Mouse (Mus musculus) left cerebral cortex, adult 18-20 months (tissue): ENCODE measurements at regions not wholly inside any gene's neighbourhood (a gene's known extent, or its start where the extent isn't known, plus 50 kb on each side); places are given as distances from the start of the nearest gene placed in this dataset.
"Not testable (repeated sequence)": the region's sequence is repeated elsewhere in the genome, so short reads cannot be mapped to it uniquely, and the experiment has no call there.

Source experiments
- DNase-seq, 2 experiments: peaks; one replicate each; pipeline ENCODE4 v3.0.0; 2021 to 2022; ENCODE audit warnings: low spot score in 2 of 2, mixed read lengths in 1 of 2

- not testable (repeated sequence) for DNase-seq
Measured at GRCm38 (mm10) chr12:107208826-107209225, 279.6 kb upstream of the 3110018I06Rik start.

- DNase-seq, result no peak
Measured at GRCm38 (mm10) chr12:107212826-107213225, 275.6 kb upstream of the 3110018I06Rik start.

GRCm38 (mm10) chr12:107216119-107216518 lies 272.3 kb upstream of the 3110018I06Rik start:
- DNase-seq, result no peak

DNA sequence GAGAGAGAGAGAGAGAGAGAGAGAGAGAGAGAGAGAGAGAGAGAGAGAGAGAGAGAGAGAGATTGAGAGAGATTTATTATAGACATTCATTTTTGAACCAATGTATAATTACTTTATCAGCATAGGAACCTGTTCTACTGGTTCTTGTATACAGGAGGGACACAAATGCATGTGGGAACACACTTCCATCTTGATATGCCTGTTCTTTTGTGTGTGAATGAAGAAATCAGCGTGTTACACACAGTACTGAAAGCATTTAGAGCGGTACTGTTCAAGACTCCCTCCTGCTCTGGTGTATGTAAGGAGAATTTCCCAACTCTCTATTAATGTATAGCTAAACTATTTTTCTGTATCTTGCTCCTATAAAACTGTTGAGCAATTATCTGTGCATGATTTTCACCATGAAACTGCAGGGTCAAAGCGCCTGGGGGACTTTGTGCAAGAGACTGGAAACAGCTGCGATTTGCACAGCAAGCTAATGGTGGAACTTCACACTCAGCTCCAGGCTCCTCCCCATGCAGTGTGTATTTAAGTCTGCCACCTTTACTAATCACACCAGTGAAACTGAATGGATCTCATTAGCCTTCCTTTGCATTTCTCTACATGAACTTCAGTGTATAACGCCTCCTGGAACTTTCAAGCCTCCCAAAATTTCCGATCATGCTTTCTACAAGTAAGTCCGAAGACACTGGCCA lies 267.0 kb upstream of the 3110018I06Rik start:
- no peak for DNase-seq

DNA sequence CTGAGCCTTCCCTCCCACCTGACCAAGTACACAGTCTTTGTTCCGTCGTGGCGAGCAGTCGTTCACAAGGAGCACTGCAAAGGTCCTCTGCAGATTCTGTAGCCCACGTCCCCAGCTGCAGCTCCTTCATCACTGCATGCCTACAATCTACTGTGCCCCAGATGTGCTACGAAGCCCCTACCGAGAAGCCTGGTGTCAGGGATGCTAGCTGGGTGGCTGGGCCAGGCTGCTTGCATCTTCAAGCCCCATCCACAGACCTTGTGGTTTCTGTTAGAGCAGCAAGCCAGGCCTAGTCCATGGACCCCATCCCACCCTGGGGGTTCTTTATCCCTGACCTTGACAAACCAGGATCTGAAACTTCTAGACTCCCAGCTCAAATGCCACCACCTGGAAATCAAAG lies 266.3 kb upstream of the 3110018I06Rik start:
- DNase-seq, result no peak

- DNase-seq, result no peak
Measured at GRCm38 (mm10) chr12:107230097-107230496, 258.3 kb upstream of the 3110018I06Rik start.

DNA sequence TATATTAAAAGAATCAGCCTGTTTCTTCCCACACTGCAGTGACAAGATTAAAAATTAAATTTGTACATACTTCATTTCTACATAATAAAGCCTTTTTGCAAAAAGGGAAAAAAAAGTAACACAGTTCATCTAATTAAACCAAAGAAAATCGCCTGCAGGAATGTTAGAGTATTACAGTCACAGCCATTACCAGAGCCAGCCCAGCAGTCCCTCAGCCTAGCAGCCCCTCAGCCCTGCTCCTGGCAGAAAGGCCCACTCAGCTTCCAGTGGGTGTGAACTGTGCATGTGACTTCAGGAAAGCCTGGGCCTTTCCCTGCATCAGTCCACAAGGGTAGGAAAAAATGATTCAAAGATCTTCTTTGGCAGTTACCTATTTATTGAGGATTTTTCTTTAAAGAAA lies 256.8 kb upstream of the 3110018I06Rik start:
- no peak for DNase-seq

DNA sequence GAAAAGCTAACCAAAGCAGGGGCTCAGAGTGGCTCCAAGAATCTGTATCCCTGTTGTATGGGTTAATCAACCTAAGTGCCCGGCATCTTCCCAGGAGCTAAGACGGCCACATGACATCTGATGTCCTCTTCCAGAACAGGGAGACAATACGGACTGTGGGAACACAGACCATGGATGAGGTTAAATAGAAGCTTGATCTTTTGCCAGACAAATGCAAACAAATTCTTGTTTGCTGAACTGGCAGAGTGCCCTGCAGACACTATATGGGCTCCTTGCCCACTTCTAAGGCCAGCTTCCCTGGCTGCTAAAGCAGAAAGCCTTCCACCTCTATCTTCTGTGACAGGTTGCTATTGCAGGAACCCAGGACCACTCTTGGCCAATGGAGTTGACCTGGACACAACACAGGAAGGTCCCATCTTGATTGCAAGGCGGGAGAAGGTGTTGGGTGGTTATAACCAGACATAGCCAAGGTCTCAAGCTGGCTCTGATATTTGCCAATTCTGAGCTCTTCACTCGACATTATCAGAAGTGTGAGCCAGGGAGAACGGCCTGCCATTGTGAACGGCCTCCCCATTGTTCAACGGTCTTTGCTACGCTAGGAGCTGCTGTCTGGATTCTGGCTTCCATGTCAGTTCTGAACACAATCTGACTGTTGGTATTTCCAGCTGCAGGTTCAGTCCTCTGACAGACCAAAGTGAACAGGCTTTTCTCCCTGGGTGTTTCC lies 237.5 kb upstream of the 3110018I06Rik start:
- no peak for DNase-seq

DNA sequence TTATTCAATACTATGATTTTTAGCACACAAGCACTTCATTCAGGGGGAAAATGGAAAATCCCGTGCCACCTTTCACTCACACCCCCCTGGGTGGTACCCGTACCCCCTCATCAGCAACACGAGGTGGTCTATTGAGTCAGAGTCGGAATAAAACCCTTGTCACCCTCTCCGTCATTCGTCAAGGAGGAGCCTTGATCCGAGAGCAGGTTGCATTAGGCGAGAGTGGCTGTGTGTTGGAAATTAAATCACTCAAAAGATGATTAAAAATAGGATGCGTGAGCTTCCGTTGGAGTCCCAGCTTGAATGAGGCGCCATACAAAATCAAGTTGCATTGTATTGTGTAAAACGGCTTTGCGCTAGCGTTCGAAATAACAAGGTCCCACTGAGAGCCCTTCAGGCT lies 236.5 kb upstream of the 3110018I06Rik start:
- no peak for DNase-seq

- DNase-seq, result no peak
Measured at GRCm38 (mm10) chr12:107262076-107262475, 226.4 kb upstream of the 3110018I06Rik start.

- no peak for DNase-seq
Measured at GRCm38 (mm10) chr12:107262516-107262915, 225.9 kb upstream of the 3110018I06Rik start.

- DNase-seq, result no peak
Measured at GRCm38 (mm10) chr12:107266696-107267095, 221.7 kb upstream of the 3110018I06Rik start.

DNA sequence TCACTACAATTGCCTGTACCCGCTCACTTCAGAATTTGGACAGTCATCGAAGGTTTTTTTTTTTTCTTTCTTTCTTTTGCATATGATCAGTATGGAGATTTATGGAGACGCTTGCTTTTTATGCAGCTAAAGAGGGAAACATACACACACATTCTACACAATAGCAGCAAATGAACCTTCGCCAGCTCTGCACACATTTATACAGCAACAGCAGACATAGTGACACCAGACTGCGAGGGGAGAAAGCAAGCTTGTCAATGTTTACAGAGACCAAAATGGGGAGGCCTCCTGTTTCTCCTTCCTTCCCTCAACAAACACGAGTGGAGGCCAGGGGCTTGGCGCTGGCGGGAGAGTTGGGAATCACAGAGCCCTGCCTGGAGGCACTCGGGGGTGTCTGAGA lies 202.8 kb upstream of the 3110018I06Rik start:
- DNase-seq, result no peak

DNA sequence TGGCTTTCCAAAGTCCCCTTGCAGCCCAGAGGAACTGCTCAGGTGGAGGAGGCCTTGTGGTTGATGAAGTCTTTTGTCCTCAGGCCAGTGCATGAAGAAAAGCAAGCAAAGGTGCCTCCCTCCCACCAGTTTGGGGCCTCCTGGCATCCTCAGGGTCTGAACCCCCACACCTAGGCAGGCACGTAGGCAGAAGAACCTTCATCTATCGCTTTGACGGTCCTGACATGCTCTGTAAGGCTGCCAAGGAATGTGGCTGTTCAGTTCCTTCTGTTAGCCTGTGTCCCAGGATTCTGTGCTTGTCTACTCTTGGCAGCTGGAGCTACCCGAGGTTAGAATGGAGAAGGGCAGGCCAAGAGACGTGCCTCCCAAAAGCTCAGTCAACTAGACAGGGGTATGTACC lies 197.1 kb upstream of the 3110018I06Rik start:
- no peak for DNase-seq

GRCm38 (mm10) chr12:107307094-107307740 lies 181.2 kb upstream of the 3110018I06Rik start:
- DNase-seq, result no peak

DNA sequence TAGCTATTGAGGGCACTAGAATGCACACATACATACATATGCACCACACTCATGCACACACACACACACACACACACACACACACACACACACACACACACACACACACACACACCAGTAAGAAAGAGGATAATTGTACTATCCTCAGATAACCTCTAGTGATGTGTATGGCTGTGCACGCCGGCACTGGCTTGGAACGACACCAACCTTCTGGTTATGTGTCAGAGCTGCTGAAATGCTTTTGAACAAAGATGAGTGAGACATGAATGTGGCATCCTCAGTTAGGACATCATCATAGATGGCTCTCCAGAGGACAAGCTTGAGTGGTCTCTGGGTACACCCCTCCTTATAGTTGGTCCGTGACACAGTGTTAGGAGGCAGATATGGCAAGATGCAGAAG lies 173.0 kb upstream of the 3110018I06Rik start:
- DNase-seq, result no peak

GRCm38 (mm10) chr12:107322861-107323260 lies 165.6 kb upstream of the 3110018I06Rik start:
- no peak for DNase-seq

DNA sequence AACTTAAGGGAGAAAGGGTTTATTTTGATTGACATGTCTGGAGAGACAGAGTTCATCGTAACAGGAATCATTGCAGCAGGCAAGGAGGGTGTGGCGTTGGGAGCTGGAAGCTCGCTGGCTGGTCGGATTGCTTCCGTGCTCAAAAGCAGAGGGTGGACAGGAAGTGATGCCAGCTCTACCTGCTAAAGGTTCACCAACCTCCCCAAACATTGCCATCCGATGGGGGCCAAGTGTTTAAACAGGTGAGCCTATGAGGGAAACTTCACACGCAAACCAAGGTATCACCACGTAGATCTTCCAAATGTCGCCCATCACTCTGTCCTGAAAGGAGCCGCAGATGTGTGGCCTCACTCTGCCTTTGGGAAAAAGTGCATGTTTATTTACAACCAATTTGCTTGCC lies 162.3 kb upstream of the 3110018I06Rik start:
- DNase-seq, result no peak

GRCm38 (mm10) chr12:107327107-107327770 lies 161.2 kb upstream of the 3110018I06Rik start:
- DNase-seq, result no peak

DNA sequence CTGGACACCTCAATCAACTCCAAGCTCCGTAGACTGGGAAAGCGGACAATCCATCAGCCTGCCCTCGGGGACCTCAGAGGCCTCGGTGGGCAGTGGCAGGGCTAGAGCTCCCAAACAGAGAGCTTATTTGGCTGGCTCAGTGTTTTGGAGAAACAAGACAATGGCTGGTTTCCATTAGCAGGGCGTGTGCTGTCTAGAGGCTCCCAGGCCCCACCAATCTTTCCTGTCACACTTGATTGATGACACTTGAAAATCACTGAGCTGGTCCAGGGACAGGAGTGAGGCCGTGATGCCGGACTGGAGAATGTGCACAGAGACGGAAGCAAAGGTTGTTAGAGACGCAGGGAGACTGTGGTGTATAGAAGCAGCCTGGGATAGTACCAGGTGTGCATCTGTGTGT lies 159.4 kb upstream of the 3110018I06Rik start:
- no peak for DNase-seq

- DNase-seq, result no peak
Measured at GRCm38 (mm10) chr12:107334366-107334765, 154.1 kb upstream of the 3110018I06Rik start.

DNA sequence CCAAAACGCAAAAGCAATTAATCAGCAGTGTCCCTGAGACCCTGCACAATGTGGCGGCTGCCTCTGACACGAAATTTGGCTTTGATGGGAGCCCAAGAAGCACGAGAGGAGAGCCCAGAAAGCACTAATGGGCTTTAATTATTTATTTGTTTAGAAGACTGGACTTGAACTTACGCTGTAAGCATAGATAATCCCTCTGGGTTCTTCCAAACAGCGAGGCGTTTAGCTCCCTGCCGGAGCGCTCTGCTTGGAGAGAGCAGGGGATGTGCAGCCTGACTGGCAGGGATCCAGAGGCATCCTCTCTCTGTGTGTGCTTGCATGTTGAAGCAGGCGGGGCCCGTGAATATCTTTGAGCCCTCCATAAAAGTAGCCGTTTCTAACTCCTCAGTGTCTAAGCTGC lies 153.3 kb upstream of the 3110018I06Rik start:
- peak; percentile 2 to 3 for DNase-seq
